Mouse (Mus musculus): ENCODE data around the gene Nsl1.

Gene Nsl1

DNA sequence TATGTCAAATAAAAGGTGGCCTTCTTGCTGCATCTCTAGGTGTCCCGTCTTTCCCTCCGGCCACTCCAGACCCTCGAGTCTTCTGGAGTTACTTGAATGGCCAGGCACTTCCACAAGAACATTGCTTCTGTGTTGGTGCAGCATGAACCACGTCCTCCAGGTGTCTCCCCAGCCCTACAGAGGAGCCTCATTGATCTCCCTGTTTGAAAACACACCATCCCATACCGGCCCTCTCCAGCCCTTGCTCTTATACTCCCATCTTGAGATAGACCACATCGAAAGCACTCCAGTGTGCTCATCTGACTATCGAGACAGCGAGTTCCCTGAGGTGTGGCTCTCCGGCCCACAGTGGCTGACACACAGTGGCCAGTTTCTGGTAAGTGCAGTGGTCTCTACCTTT lies 32.2 kb downstream of the Nsl1 start:
- DNase-seq (ENCODE audit: low spot score), result no peak

GRCm38 (mm10) chr1:191096871-191097681 lies 34.3 kb downstream of the Nsl1 start:
- no peak for DNase-seq (ENCODE audit: low spot score)

- peak; percentile 61 for DNase-seq (ENCODE audit: low spot score)
These were observed 35.3 kb downstream of the Nsl1 start, which contains the start of gene Batf3 for GRCm38 (mm10) chr1:191097802-191098747. Gene Batf3, plus strand, starts transcription at chr1:191097847.

- peak; percentile 23 for DNase-seq (ENCODE audit: low spot score)
These were observed 36.3 kb downstream of the Nsl1 start for GRCm38 (mm10) chr1:191099114-191099513.

DNA sequence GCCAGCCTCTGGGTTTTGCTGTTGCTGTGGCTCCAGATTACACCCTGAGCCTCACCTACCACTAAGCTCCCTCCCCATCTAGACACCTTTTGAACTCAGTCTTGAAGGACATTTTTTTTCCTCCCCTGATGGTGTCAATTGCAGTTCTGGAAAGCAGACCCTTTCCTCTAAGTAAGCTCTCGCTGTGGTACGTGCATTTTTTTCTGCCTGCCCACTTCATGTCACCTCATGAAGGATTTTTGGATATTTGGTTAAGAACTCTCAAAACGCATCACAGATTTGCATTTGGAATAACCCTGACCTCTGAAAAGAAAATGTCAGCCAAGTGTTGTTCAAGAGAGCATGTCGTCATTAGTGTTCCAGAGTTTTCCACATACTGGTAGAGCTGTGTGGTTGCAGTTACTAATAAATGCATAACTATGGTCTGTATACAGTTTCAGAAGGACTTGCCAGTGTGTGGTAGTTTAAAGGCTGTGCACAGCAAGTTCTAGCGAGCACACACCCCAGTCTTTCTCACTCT lies 37.0 kb downstream of the Nsl1 start:
- no peak for DNase-seq (ENCODE audit: low spot score)

GRCm38 (mm10) chr1:191102730-191103370 lies 40.0 kb downstream of the Nsl1 start:
- DNase-seq (ENCODE audit: low spot score), result no peak

DNA sequence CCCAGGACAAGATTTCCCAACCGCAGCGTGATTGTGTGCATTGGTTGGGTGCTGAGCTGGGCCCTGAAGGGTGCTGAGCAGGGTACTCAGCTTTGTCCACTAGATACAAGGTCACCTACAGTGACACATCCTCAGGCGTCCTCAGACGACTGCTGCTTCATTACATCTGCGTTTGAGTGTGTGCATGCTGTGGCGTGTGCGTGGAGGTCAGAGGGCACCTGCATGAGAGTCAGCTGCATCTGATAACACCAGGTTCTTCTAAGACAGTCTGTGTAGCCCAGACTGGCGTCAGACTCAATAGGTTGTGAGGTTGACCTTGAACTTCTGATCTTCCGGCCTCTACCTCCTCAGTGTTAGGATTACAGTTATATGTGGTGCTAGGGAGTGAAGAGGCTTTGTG lies 42.4 kb downstream of the Nsl1 start:
- DNase-seq (ENCODE audit: low spot score), result no peak

- DNase-seq (ENCODE audit: low spot score), result no peak
These were observed 44.5 kb downstream of the Nsl1 start for GRCm38 (mm10) chr1:191107306-191107705.

DNA sequence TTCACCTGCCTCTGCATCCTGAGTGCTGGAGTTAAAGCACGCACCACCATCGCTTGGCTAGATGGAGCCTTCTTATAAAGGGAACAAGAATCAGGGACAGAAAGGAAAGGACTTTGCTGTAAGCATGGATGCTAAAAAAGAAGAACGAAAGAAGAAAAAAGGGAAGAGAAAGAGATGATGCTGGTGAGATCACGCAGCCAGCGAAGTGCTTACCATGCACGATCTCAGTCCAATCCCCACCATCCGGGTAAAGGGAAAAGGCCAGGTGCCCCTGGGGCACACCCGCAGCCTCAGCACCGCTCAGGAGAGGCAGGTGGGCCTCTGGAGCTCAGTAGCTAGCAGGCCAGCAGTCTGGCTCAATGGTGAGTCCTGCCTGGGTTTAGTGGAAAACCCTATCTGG lies 47.1 kb downstream of the Nsl1 start:
- no peak for DNase-seq (ENCODE audit: low spot score)

GRCm38 (mm10) chr1:191111146-191111545 lies 48.3 kb downstream of the Nsl1 start:
- DNase-seq (ENCODE audit: low spot score), result no peak

DNA sequence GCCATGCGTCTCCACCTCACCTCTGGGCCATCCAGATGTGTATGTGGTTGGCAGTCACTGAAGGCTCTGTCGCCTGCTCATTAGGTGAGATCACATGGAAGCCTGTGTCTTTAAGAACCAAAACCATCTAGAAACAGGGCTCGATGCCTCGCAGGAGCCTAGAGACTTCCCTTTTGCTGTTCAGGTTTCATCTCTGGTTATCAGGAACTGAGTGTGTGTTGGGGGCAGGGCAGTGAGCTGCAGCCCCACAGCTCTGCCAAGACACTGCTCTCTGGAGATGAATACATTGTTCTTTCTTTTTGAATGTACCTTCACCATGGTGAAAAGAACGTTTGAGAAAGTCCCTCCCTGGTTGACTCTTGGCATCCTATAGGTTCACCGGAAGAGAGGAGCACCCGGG lies 52.1 kb downstream of the Nsl1 start:
- no peak for DNase-seq (ENCODE audit: low spot score)

- DNase-seq (ENCODE audit: low spot score), result no peak
These were observed 52.9 kb downstream of the Nsl1 start for GRCm38 (mm10) chr1:191115514-191116238.

- no peak for DNase-seq (ENCODE audit: low spot score)
These were observed 59.9 kb downstream of the Nsl1 start for GRCm38 (mm10) chr1:191122744-191123143.

- DNase-seq (ENCODE audit: low spot score), result no peak
These were observed 60.9 kb downstream of the Nsl1 start for GRCm38 (mm10) chr1:191123696-191124095.

- DNase-seq (ENCODE audit: low spot score), result no peak
These were observed 61.5 kb downstream of the Nsl1 start for GRCm38 (mm10) chr1:191124288-191124687.

GRCm38 (mm10) chr1:191125811-191126638 lies 63.2 kb downstream of the Nsl1 start:
- peak; percentile 86 for DNase-seq (ENCODE audit: low spot score)

DNA sequence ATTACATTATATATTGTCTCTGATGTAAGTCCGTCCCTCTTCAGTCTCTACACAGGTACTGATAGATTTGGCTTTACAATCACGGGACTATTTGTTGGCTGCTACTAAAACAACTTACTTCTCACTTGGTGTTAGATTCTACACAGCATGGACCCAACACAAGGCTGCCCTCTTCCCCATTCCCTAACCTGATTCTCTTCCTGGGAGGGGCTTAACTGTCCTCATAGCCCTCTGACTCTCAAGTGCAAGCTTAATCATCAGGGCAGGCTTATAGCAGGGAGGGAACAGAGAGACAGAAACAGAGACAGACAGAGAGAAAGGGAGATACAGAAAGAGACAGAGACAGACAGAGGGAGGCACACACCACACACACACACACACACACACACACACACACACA lies 68.9 kb downstream of the Nsl1 start:
- DNase-seq (ENCODE audit: low spot score), result no peak

- DNase-seq (ENCODE audit: low spot score), result no peak
These were observed 69.4 kb downstream of the Nsl1 start for GRCm38 (mm10) chr1:191132240-191132639.

- DNase-seq (ENCODE audit: low spot score), result no peak
These were observed 70.1 kb downstream of the Nsl1 start for GRCm38 (mm10) chr1:191132934-191133333.

- DNase-seq (ENCODE audit: low spot score), result no peak
These were observed 72.6 kb downstream of the Nsl1 start for GRCm38 (mm10) chr1:191135406-191135805.
